Mouse (Mus musculus) E14TG2a.4 (cell line): ENCODE measurements around the gene Itgam.

Source experiments
- CTCF ChIP-seq: conservative IDR thresholded peaks from 2 replicates; pipeline ENCODE4 v1.5.1; 2014; ENCODE audit warnings: low read length
- NANOG ChIP-seq: IDR thresholded peaks from 2 replicates; pipeline ENCODE4 v1.6.1; 2014; ENCODE audit warnings: borderline replicate concordance, low read length, mixed read lengths
- POU5F1 ChIP-seq: IDR thresholded peaks from 2 replicates; pipeline ENCODE4 v1.6.1; 2014; ENCODE audit warnings: low read length, borderline replicate concordance

DNA sequence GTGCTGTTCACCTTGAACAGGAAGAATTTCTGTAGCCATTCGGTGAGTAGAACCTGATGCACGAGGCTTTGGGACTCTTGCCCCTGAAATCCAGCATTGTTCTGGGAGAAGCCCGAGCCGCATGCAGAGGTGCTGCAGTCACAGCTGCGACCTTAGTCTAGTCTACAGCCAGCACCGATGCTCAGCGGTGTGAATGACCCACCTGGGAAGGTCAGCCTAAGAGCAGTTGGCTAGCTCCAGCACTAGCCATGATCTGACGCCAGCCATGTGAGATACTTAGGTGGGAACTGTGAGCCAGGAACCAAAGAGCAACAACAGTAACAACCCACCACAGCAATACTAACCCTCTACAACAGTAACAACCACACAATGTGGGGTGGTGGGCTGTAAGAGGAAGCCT is 4.6 kb upstream of the Itgam start:
- TF ChIP-seq CTCF: no peak
- no peak for TF ChIP-seq NANOG
- TF ChIP-seq POU5F1: no peak
